Mouse (Mus musculus) lung, adult 2 months (tissue): ENCODE measurements around the gene Hoxa5.

Source experiments
- CTCF ChIP-seq: fragments of 200-500 bp; IDR thresholded peaks from 2 replicates; pipeline ENCODE4 v1.5.1; 2011; ENCODE audit warnings: mild to moderate bottlenecking, low read length, control low read depth; ENCODE audit not compliant: insufficient read depth
- POLR2A ChIP-seq: fragments of 200-500 bp; IDR thresholded peaks from 2 replicates; pipeline ENCODE4 v1.6.1; 2011; ENCODE audit warnings: low read depth, mild to moderate bottlenecking, control low read depth, low read length, borderline replicate concordance; ENCODE audit errors: extremely low read depth

DNA sequence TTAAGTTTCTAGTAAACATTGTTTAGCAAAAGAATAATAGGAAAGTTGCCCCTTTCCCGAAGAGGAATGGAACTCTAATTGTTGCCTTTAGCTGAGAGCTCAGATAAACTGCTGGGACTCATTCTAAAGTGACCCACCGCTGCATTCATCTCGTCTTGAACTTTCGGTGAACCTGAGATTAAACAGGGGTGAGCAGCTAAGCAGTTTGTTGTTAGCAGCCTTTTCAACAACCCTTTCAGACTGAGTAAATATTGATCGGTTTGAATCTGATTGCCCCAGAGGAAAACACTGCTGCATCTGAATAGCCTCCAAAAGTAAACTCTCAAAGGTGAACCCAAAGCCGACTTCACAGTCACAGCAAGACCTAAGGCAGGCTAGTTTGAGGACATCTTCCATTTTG lies 51.1 kb downstream of the Hoxa5 start:
- TF ChIP-seq POLR2A (no peak), CTCF (no peak)
